16 mouse cellular contexts compared by ENCODE assay signal in the genomic region with DNA sequence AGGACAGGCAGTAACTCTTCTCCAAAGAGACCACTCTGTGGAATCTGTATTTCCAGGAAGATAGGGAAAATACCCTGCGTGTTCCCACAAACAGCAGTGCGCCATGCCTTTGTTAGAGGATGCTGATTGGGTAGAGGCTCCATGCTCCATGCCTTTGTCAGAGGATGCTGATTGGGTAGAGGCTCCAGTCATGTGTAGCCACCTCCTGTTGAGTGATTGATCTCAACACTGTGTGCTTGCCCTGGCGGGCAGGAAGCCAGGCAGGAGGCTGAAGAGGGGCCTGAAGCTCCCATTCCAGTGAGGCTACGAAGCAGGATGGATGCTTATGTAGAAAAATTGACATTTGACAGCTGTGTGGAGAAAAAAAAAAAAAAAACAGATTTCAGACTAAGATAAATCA.
DNase-seq lines count a peak whose midpoint lies in the region; ATAC-seq and TF ChIP-seq lines count a peak whose summit lies in the region.
"Had no signal": no experiment of that assay in that cellular context is flagged by ENCODE, and none has a peak within 500 bp of the region (broad histone marks: within the 10 kb centered on the region; RNA-seq: fewer than 3 reads in every experiment).

No protein-coding gene starts in this region.

- H3K4me2 ChIP-seq in forebrain, embryonic 13.5 days: no peak overlapping the region
- no peak overlapping the region for H3K4me2 ChIP-seq in hindbrain, embryonic 14.5 days (replicated peaks)
- H3K4me2 ChIP-seq in heart, embryonic 11.5 days: no peak overlapping the region
- H3K4me2 ChIP-seq in liver, embryonic 11.5 days: no peak overlapping the region
- H3K4me2 ChIP-seq: heart, embryonic 12.5 days; limb, embryonic 13.5 days; neural tube, embryonic 13.5 days; stomach, embryonic 15.5 days had no signal

- 26% methylated on average over 4 of the region's 4 CpGs for WGBS in forebrain, embryonic 13.5 days
- 35% methylated on average over 4 of the region's 4 CpGs for WGBS in hindbrain, embryonic 14.5 days
- WGBS in heart, embryonic 11.5 days (ENCODE audit: insufficient replicate concordance): 44% methylated on average over 4 of the region's 4 CpGs
- 59% methylated on average over 4 of the region's 4 CpGs for WGBS in liver, embryonic 11.5 days

- no peaks in the 10 kb centered on the region for H3K9me3 ChIP-seq in forebrain, embryonic 13.5 days (replicated peaks)
- no peaks in the 10 kb centered on the region for H3K9me3 ChIP-seq in hindbrain, embryonic 14.5 days (ENCODE audit: control insufficient read depth, low read length)
- no peaks in the 10 kb centered on the region for H3K9me3 ChIP-seq in heart, embryonic 11.5 days (replicated peaks; ENCODE audit: control insufficient read depth, low read length)
- no peaks in the 10 kb centered on the region for H3K9me3 ChIP-seq in liver, embryonic 11.5 days (ENCODE audit: control insufficient read depth, low read length)
- H3K9me3 ChIP-seq: heart, embryonic 12.5 days; limb, embryonic 13.5 days; neural tube, embryonic 13.5 days; stomach, embryonic 15.5 days had no signal

- peak; percentile 84 for ATAC-seq in forebrain, embryonic 13.5 days
- ATAC-seq in hindbrain, embryonic 14.5 days (ENCODE audit: low FRiP score): peak; percentile 87
- no peak for ATAC-seq in heart, embryonic 11.5 days (replicated peaks; ENCODE audit: insufficient number of reproducible peaks, low FRiP score, low TSS enrichment)
- ATAC-seq in liver, embryonic 11.5 days (replicated peaks; ENCODE audit: low FRiP score): no peak

- H3K4me3 ChIP-seq in forebrain, embryonic 13.5 days: no peak overlapping the region
- no peak overlapping the region for H3K4me3 ChIP-seq in hindbrain, embryonic 14.5 days (replicated peaks; ENCODE audit: low read length)
- no peak overlapping the region for H3K4me3 ChIP-seq in heart, embryonic 11.5 days (ENCODE audit: low read depth, low read length)
- H3K4me3 ChIP-seq in liver, embryonic 11.5 days (ENCODE audit: low read depth, low read length): no peak overlapping the region
- H3K4me3 ChIP-seq: heart, embryonic 12.5 days; limb, embryonic 13.5 days; neural tube, embryonic 13.5 days; stomach, embryonic 15.5 days had no signal

- H3K27ac ChIP-seq in forebrain, embryonic 13.5 days: peak overlapping the region; percentile 37; the same call in 1 of the 2 replicates
- H3K27ac ChIP-seq in hindbrain, embryonic 14.5 days: no peak overlapping the region
- no peak overlapping the region for H3K27ac ChIP-seq in heart, embryonic 11.5 days (ENCODE audit: low read depth, low read length)
- no peak overlapping the region for H3K27ac ChIP-seq in liver, embryonic 11.5 days (ENCODE audit: low read depth, low read length)
- H3K27ac ChIP-seq: limb, embryonic 13.5 days; neural tube, embryonic 13.5 days; stomach, embryonic 15.5 days had no signal

- DNase-seq in ES-CJ7 (ENCODE audit: low read depth, low spot score): peak; percentile 28
- DNase-seq in brain, embryonic 14.5 days (ENCODE audit: low read depth): peak; percentile 79
- DNase-seq in hindbrain, embryonic 14.5 days (ENCODE audit: low spot score): no peak
- no peak for DNase-seq in c-Kit-positive CD71-positive TER-119-positive erythroid progenitor cells, embryonic 14.5 days (ENCODE audit: low spot score)
- no peak for DNase-seq in kidney, postnatal 10 days
- DNase-seq in liver, embryonic 11.5 days (ENCODE audit: low spot score): no peak
- DNase-seq: gastrocnemius, postnatal 14 days; heart, postnatal 4 days; kidney, adult 2 months; layer of hippocampus, postnatal 36 days had no signal

- no peak for TF ChIP-seq CTCF in brain, embryonic 14.5 days (IDR thresholded peaks at IDR 0.05; ENCODE audit: borderline replicate concordance, extremely low read depth, insufficient read depth, insufficient read length)

- no peak overlapping the region for H3K9ac ChIP-seq in forebrain, embryonic 13.5 days
- H3K9ac ChIP-seq in hindbrain, embryonic 14.5 days: no peak overlapping the region
- H3K9ac ChIP-seq in heart, embryonic 11.5 days (ENCODE audit: low read depth, low read length): no peak overlapping the region
- no peak overlapping the region for H3K9ac ChIP-seq in liver, embryonic 11.5 days (ENCODE audit: low read depth, low read length)
- H3K9ac ChIP-seq: heart, embryonic 12.5 days; limb, embryonic 13.5 days; neural tube, embryonic 13.5 days; stomach, embryonic 15.5 days had no signal

- H3K27me3 ChIP-seq in forebrain, embryonic 13.5 days: no peaks in the 10 kb centered on the region
- no peaks in the 10 kb centered on the region for H3K27me3 ChIP-seq in hindbrain, embryonic 14.5 days (ENCODE audit: control insufficient read depth, insufficient read depth, low read length)
- no peaks in the 10 kb centered on the region for H3K27me3 ChIP-seq in heart, embryonic 11.5 days (ENCODE audit: control insufficient read depth, insufficient read depth, low read length)
- H3K27me3 ChIP-seq in liver, embryonic 11.5 days (replicated peaks; ENCODE audit: control insufficient read depth, insufficient read depth, low read length): no peaks in the 10 kb centered on the region
- H3K27me3 ChIP-seq: heart, embryonic 12.5 days; neural tube, embryonic 13.5 days; stomach, embryonic 15.5 days had no signal

- H3K4me1 ChIP-seq in forebrain, embryonic 13.5 days: peaks cover 19% of the 10 kb centered on the region
- H3K4me1 ChIP-seq in hindbrain, embryonic 14.5 days (replicated peaks; ENCODE audit: control insufficient read depth, insufficient read depth, low read length): peaks cover 8% of the 10 kb centered on the region; the same call in 1 of the 2 replicates
- 0 out of 2 replicates have a peak, but pooled peaks cover 3% of the 10 kb centered on the region for H3K4me1 ChIP-seq in heart, embryonic 11.5 days (ENCODE audit: control insufficient read depth, insufficient read depth, low read length)
- H3K4me1 ChIP-seq in liver, embryonic 11.5 days (replicated peaks; ENCODE audit: control insufficient read depth, insufficient read depth, low read length): no peaks in the 10 kb centered on the region
- H3K4me1 ChIP-seq: limb, embryonic 13.5 days; stomach, embryonic 15.5 days had no signal

- H3K36me3 ChIP-seq in forebrain, embryonic 13.5 days (ENCODE audit: poor library complexity, severe bottlenecking): no peaks in the 10 kb centered on the region
- no peaks in the 10 kb centered on the region for H3K36me3 ChIP-seq in hindbrain, embryonic 14.5 days (replicated peaks; ENCODE audit: control insufficient read depth, insufficient read depth)
- no peaks in the 10 kb centered on the region for H3K36me3 ChIP-seq in heart, embryonic 11.5 days (ENCODE audit: control insufficient read depth, insufficient read depth, low read length)
- H3K36me3 ChIP-seq in liver, embryonic 11.5 days (ENCODE audit: control insufficient read depth, insufficient read depth, low read length): no peaks in the 10 kb centered on the region
- H3K36me3 ChIP-seq: heart, embryonic 12.5 days; limb, embryonic 13.5 days; neural tube, embryonic 13.5 days; stomach, embryonic 15.5 days had no signal

- no peak for TF ChIP-seq POLR2A in brain, embryonic 14.5 days (IDR thresholded peaks at IDR 0.05; ENCODE audit: borderline replicate concordance, extremely low read depth, insufficient read depth, insufficient read length, poor library complexity, severe bottlenecking)

Comparison
In these comparisons a context has a peak if more than half of its experiments do, and no peak if none do; other contexts are left out.
1. DNase-seq: peak in ES-CJ7 (single experiment) and brain, embryonic 14.5 days (single experiment); none in hindbrain, embryonic 14.5 days (single experiment), c-Kit-positive CD71-positive TER-119-positive erythroid progenitor cells, embryonic 14.5 days (single experiment), kidney, postnatal 10 days (single experiment) and liver, embryonic 11.5 days (single experiment).
2. ATAC-seq: peak in forebrain, embryonic 13.5 days (single experiment) and hindbrain, embryonic 14.5 days (single experiment); none in heart, embryonic 11.5 days (single experiment) and liver, embryonic 11.5 days (single experiment).